Mouse (Mus musculus) cortical plate, adult 2 months (tissue): ENCODE data around the gene Klhl35.

ENCODE experiments used
- CTCF ChIP-seq: fragments of 200-500 bp; IDR thresholded peaks from 2 replicates; pipeline ENCODE4 v1.5.1; 2011; ENCODE audit warnings: mild to moderate bottlenecking, control low read depth, low read length; ENCODE audit not compliant: insufficient read depth; ENCODE audit errors: extremely low read depth
- POLR2A ChIP-seq: fragments of 200-500 bp; IDR thresholded peaks from 2 replicates; pipeline ENCODE4 v1.6.1; 2011; ENCODE audit warnings: mild to moderate bottlenecking, low read length, control low read depth; ENCODE audit not compliant: insufficient read depth; ENCODE audit errors: extremely low read depth

DNA sequence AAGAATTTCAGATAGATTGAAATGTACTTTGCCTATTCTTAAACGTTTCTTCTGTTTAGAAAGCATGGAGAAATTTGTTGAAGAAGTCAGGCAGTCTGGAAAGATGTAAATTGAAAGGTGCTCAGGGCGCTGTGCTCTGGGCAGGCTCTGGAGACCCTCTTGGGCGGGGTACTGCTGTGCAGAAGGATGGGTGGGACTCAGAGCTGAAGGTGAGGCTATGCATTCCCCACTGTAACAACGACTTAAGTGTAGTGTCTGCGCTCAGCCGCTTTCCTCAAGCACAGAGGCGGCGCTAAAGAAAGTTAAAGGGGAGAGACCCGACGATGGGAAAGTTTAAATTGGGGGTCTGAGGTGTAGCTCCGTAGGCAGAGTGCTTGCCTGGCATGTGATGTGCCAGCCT lies 35.6 kb upstream of the Klhl35 start:
- TF ChIP-seq POLR2A (no peak), CTCF (no peak)
